Mouse (Mus musculus) adrenal gland, postnatal 4 days (tissue): Measurements from ENCODE around the gene Srebf1. TPM values are rescaled to one million over a fixed set of nuclear protein-coding genes. Genes with fewer than 3 reads are reported as not detected.
A peak's percentile ranks its signal among the peaks of the same experiment; 100 is the strongest.

ENCODE experiments used
- DNase-seq, 2 experiments: peaks; one replicate each; pipeline ENCODE4 v3.0.0; 2021 to 2022; ENCODE audit warnings: low spot score in 2 of 2, mixed read lengths in 2 of 2
- long read RNA-seq, 2 experiments: library from polyadenylated mRNA; stranded (forward); transcript quantifications; one replicate each; pipeline ENCODE4 v2.0.0; 2021
- total RNA-seq, 2 experiments: library from RNA; stranded (reverse); gene quantifications; 2 replicates each; pipeline ENCODE4 v1.2.3; 2021

Srebf1 gene
- total RNA-seq = 100 to 1,000 TPM; 135 to 160 TPM
- long read RNA-seq, experiment 1, full-length matches to known transcripts = 35 of 110 reads
- long read RNA-seq, experiment 1, partial matches to known transcripts = 37 of 110 reads
- long read RNA-seq, experiment 1, other reads (novel, unspliced or antisense) = 38 of 110 reads
- long read RNA-seq, experiment 2, full-length matches to known transcripts = 92 of 237 reads
- long read RNA-seq, experiment 2, partial matches to known transcripts = 53 of 237 reads
- long read RNA-seq, experiment 2, other reads (novel, unspliced or antisense) = 92 of 237 reads

DNA sequence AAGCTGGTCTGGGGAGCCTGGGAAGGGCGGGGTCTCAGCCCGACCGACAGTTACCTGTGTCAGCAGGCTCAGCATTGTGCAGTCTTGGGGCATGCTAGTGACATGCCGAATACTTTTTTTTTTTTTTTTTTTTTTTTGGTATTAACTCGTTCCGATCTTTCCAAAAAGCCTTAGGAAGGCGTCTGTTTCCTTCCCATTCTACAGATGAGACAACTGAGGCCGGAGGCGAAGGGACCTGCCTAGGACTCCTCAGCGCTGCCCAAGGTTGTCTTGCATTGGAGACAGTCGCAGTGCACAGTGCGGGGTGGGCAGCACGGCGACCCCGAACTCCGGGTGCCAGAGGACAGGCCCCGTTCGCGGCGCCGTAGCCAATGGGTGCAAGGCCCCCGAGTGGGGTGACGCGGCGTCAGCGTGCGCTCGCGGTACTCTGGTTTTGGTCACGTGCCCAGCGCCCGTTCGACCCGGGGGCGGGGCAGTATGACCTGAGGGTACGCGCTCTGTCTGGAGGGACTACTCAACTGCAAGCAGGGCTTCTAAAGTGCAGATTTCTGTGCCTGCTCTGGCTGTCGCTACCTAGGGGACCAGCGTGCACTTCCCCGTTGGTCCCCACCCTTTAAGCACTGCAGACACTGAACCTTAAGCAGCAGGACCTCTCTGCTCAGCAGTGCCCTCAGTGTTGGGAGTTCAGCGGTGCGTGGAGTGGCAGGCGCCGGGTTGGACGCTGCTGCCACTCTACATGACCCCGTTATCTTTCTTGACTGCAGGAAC, at the start of gene Srebf1:
Gene Srebf1, minus strand, starts transcription at position 113 of the 768 bp plus-strand sequence.
- DNase-seq = peak; percentile 62 to 72

DNA sequence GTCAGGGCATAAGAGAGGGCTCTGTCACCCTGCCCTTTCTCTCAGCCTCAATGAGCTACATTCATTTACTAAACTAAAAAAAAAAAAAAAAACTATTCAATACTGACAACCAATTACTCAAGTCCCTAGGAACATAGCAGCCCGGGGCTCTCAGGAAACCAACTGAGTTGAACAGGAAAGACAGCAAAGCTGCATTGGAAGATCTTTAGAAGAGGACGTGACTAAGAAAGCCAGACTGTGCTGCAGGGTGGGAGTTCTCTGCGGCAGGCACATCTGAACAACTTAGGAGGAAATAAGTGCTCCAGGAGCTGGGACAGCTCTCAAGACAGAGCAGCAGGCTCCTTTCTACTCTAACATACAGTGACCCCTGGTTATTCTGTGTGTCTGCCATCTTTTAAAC, 46.2 kb upstream of the Srebf1 start:
- no peak for DNase-seq

DNA sequence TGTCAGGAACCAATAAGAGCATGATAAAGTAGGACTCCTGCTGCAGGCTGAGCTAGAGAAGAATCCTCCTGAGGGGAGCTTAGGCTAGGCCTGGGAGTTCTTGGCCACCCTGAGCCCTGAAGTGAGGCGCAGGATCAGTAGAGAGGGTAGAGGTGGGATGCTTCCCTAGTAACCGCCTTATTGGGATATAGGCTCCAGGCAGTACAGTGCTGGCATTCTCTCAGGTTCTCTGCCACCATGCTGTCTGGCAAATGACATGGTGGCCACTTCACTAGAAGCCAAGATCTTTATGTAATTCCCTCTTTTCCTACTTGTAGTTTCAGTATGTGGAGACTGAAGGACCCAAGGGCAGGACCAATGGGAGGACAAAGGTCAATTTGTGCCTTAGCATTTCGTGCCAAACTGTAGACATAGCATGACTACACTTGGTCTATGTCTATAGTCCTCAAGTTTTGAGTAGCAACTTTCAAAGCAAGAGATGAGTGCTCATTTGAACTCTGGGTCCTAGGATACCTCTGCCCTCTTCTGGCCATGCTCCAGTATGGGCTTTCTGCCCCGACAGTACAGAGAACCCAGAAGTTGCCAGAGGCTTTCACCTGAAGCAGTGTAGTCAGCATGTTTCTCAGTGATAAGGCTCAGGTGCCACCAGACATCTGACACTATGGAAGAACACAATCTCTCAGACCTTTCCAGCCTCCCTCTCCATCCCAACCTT, 43.0 kb upstream of the Srebf1 start:
- DNase-seq = no peak

DNA sequence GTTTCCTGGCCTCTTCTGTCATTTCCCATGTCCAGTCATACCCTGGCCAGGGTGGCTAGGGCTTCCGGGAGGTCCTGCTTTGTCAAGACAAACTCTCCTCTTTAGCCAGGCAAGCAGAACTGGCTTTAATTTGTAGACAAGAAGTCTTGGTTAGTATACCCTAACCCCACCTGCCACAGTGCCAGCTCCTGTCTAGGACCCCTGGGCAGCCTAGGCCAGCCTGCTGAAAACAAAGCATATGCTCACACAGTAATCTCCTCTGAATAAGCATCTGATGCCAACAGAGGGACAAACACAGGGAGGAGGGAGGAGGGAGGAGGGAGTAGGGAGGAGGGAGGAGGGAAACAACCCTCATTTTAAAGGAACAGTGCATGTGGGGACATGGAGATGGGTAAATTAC, 42.3 kb upstream of the Srebf1 start:
- DNase-seq = no peak

DNA sequence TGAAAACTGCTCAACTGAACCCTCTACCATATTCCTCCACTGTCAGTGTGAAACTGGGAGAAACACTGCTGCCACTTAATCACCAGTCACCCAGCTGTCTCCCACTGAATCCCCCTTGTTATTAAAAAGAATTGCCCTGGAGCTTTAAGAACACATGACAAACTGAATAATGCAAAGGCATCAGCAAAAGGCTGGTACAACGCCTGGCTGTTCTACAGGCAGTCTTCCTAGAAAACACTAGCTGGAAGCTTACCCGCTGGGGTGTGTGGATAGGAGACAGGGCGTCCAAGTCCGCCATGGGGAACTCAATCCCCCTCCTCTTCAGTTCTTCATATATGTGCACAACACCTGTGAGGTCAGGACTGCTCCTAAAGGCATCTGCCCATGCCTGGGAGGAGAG, 40.0 kb upstream of the Srebf1 start:
- DNase-seq = no peak

DNA sequence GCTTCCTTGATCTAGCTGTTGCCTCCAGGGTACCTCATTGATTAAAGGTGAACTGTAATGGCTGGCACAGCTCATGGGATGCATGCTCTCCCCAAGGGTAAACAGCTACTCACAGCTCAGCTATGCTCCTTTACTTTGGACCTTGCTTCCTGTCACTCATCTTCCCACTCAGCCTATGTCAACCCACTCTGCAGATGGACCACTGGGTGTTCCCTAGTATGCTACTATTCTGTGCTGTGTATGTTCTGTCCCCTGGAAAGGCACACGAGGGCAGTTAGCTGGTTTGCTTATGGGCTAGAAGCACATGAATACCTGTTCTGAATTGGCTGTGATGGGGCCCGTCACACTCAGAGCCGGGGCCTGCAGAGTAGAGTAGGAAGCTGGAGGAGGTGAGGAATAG, 38.4 kb upstream of the Srebf1 start:
- DNase-seq = no peak

DNA sequence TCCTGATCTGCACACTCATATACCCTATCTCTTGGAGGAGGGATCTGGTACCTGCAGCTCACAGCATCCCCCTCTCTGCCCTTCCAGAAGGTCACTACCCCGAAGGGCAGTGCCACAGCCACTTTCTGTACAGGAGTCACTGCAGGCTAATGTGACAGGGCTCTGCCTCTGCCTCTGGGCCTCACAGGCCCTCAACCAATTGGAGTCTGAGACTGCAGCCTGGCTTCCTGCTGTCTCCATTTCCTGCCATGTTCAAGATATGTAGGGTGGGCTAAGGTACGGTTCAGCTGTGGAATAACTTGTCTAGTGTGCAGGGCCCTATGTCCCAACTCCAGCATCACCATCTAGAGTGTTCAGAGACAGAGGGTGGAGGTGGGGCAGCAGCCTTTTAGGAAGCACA, 35.3 kb upstream of the Srebf1 start:
- DNase-seq = no peak

DNA sequence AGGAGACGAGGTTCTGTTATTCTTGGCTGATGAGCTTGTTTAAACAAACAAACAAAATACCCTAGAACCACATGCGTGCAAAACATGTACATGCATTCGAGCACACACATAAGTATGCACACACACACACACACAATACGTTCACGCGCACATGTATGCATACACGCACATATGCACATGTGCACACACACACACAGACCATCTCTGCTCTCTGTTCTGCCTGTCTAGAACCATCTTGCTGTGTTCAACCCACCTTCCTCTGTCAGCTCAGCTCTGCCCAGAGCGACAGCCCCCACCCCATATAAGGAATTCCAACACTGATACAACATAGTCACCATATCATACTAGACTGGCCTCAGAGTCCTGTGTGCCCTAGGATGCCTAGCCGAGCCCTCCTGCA, 34.3 kb upstream of the Srebf1 start:
- DNase-seq = no peak

DNA sequence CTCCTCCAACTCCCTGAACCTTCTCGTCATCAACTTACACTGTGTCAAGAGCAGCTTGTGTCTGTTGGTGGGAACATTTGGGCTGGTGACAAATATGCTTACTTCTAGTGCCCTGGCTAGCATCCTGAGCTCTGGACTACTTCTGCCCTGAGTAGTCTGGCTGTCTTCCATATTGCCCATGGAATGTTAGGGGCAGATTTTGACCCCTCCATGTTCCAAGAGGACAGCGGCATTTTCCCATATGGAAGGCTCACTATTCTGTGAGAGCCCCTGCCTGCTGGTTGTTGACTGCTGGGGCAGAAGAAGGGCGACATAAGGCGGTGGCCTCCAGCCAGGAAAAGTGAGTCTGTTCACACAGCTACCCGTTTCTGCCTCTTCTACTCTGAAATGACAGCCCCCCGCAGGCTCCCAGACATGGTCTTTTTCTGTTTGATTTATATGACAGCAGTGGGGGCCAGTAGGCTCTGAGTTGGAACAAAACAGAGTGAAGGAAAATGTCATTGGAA, 33.8 kb upstream of the Srebf1 start:
- DNase-seq = no peak

DNA sequence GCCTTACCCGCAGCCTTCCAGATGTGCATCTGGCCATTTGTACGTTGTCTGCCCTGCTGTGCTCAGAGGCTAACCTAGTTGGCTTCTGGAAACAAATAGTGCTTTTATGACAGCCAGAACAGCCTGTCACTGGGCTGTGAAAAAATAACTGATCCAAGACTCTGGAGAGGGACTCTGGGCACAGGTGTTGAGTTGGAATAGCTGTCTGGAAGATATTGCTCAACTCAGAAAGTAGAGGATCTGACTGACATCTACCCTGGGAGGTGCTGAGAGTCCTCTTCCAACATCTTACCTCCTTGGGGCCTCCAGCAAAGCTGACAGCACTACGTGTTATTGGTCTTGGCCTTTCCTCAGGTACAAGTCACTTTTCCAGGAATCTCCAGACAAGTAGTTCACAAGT, 33.3 kb upstream of the Srebf1 start:
- DNase-seq = no peak

DNA sequence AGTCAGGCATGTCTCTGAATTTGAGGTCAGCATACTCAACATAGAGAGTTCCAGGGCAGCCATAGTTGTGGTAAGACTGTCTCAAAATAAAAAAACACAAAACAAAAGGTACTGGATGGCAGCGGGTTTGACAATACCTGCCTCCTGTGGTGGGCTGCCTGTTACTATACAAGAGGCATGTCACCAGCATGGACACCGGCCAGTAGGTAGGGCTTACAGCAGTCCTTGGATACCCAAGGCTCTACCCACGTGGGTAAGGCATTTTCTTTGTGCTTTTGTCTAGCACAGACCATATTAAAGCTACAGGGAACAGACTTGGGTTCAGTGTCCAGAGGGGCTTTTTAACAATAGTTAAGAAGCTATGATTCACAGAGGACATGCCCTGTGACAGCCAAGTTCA, 32.8 kb upstream of the Srebf1 start:
- no peak for DNase-seq

DNA sequence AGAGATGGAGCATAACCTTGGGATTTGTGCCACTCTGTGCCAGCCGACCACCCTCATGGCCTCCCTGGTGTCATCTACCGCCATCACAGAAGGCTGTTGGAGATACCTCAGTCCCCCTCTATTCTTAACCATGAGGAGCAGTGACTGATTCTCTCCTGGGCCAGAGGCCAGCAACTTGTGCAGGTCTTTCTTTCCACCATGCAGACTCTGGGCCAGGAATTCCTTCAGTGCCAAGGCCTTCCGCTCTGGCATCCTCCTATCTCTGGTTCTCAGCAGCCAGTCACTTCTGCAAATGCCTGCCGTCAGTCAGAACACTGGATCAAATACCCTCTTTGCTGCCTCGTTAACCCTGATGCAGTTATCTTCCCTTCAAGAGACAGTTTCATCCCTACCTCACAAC, 31.9 kb upstream of the Srebf1 start:
- no peak for DNase-seq

DNA sequence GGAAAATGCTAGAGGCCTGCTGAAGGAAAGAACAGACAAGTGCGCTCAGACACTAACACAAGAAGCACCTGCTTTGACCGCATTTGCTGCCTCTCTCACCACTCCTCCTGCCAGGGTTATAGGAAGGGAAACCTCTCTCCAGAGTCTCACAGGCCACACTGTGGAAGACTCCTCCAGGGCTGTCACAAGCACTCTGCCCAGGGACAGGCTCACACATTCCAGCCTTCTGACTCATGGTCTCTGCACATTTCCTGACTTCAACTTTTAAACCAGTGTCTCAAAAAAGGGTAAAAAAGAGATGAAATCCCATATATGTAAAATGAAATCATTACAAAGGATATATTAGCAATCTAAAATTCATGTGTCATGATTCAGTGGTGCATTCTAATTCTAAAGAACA, 31.2 kb upstream of the Srebf1 start:
- DNase-seq = no peak

DNA sequence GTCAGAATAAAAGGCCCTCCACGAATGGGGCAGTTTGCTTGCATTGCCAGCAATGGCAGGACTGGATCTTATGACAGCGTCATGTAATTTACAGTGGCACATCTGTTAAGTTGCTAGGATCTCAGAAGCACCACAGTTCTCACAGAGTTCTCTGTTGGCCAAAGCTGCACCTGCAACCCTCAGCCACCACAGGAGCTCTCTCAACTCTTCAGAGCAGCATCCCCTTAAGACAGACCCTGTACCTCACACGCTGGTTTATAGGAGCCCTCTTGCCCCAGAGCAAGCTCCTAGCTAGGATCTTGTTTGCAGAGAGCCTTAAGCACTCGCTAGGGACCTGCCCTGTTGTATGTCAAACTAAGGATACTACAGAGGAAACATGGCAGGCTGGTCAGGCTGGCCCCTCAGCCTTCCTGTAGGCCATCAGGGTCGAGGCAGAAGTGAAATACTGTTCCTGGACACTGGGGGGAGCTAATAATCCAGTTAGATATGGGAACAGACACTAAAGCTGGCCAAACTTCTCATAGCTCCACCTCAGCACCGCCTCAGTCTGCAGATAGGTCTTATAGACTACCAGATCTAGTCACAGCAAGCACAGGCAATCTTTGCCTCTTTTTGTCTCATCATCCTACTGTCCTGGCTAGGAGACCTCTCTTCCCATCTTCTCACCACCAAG, 28.7 kb upstream of the Srebf1 start:
- DNase-seq = no peak

DNA sequence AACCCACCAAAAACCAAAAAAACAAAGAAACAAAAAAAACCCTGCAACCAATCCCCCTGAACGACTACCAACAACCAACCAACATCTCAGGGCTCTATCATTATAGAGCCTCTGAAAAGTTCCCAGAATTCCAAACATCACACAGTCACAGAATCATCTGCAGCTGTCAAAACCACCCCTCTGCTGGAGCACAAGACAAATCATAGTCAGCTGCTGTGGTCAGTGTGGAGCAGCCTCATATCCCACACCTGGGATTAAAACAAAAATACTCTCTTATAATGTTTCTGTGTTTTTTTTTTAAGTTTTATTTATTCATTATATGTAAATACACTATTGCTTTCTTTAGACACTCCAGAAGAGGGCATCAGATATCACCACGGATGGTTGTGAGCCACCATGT, 27.5 kb upstream of the Srebf1 start:
- no peak for DNase-seq

DNA sequence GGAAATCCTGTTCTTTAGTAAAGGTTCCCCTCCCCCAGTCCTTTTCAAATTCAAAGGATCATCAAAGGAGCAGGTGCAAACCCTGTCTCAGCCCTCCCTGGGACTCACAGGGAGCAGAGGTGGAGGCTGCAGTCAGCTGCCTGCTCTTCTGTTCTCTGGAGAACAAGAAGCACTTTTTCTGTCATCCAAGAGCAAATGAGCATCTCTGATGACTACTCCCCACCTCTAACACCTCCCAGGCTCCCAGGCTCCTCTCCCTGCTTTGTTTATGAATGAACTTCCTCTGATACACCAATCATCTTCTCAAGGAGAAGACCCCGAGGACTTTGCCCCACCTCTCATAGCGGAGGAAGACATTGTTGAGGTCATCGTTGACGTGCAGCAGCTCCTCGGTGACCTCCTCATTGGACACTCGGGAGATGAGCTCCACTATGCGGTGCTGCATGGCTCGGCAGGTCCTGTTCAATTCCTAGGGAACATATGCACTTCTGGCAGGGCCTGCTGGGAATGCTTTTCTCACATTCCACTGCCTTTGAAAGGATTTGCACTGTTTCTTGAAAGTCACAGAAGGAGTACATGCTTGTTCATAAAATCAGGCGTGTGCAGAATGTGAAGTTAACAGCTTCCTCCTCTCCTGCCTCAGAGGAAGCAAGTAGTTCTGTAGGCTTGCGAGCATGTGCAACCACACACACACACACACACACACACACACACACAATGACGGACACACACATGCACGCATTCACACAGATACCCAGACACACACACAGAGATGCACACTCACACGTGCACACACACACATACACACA, 26.4 kb upstream of the Srebf1 start:
- DNase-seq = no peak

DNA sequence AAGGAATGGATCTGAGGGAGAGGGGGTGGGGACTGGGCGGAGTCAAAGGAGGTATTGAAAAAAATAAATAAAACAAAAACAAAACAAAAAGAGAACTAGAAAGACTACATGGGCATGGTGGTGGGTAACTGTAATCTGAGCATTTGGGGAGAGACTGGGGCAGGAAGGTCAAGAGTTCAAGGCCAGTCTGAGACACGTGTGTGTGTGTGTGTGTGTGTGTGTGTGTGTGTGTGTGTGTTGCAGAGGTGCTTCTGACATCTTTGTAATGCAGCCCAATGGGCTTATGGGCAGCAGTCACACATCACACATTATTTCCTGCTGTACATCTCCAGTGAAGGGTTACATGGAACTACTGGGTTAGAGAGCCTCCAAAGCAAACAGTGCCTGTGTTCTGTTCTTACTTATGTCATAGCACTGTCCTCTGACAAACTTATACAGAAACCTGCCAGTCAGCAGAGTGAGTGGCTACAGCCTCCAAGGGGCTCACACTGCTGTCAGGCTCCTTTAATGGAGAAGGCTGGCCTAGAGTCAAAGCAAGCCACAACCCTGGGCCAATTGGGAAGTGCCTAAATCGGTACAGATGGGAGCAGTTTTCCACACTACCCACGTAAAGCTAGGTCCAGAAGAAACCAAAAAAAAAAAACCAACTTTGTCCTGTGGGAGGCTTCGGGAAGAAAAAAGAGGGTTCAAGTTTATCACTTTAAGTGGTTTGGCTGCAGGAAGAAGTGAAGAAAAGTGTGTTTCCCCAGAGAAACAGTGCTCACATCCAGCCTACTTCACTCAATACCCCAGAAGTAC, 25.6 kb upstream of the Srebf1 start:
- DNase-seq = no peak

DNA sequence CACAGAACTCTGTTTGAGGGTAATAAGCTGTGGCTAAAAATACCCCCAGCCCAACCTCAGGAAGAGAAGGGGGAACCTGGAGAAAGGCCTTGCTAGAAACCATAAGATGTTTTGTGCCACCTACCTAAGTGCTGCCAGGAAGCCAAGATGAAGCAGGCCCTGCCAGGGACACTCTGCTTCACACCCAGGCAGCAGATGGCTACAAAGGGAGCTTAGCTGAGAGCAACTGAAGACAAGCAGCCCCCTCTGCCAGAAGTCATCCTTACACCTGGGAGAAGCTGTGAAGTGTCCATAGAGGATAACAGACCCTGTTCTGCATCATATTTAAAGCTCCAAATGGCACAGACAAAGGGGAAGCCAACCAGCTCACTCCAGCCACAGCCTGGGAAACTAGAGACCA, 23.7 kb upstream of the Srebf1 start:
- no peak for DNase-seq

DNA sequence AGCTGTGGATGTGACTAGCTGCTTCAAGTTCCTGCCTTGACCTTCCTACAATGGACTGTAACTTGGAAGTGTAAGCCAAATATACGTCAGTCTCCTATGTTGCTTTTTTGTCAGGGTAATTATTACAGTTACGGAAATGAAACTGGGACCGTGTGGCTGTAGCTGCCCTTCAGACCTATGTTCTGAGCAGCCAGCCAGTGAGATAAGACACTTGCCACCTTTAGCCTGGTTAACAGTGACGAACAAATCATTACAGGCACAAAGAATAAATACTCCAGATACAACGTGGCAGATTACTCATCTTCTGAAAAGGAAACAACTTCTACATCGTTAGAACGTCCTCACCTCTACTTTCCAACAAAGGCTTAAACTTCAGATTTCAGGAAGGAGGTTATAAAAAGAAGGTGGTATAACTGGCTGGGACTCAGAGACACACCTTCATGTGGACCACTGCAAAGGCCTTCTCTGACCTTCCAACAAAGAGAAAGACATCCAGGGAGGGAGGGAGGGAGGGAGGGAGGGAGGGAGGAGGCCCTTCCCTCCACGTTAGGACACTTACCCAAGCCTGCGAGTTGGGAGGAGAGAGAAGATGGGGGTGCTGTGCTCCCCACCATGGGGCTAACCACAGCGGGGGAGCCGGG, 22.2 kb upstream of the Srebf1 start:
- DNase-seq = no peak
